Mouse (Mus musculus): ENCODE results near the gene Gm10271.

The Gm10271 gene

GRCm38 (mm10) chr10:116978841-116979240 lies 6.4 kb upstream of the Gm10271 start:
- DNase-seq (ENCODE audit: low read depth in 1 of 2, low spot score in 2 of 2), result no peak

GRCm38 (mm10) chr10:116977858-116978257 lies 5.4 kb upstream of the Gm10271 start:
- no peak for DNase-seq (ENCODE audit: low read depth in 1 of 2, low spot score in 2 of 2)

GRCm38 (mm10) chr10:116977455-116977854 lies 5.0 kb upstream of the Gm10271 start:
- DNase-seq (ENCODE audit: low read depth in 1 of 2, low spot score in 2 of 2), result no peak

- DNase-seq (ENCODE audit: low read depth in 1 of 2, low spot score in 2 of 2), result no peak
Observed at GRCm38 (mm10) chr10:116968741-116969140, 3.7 kb downstream of the Gm10271 start.

- DNase-seq (ENCODE audit: low read depth in 1 of 2, low spot score in 2 of 2), result no peak
Observed at GRCm38 (mm10) chr10:116966065-116966464, 6.3 kb downstream of the Gm10271 start.

GRCm38 (mm10) chr10:116965297-116965696 lies 7.1 kb downstream of the Gm10271 start:
- no peak for DNase-seq (ENCODE audit: low read depth in 1 of 2, low spot score in 2 of 2)

GRCm38 (mm10) chr10:116964571-116964970 lies 7.8 kb downstream of the Gm10271 start:
- DNase-seq (ENCODE audit: low read depth in 1 of 2, low spot score in 2 of 2), result no peak

- DNase-seq (ENCODE audit: low read depth in 1 of 2, low spot score in 2 of 2), result no peak
Observed at GRCm38 (mm10) chr10:116964084-116964483, 8.3 kb downstream of the Gm10271 start.

- no peak for DNase-seq (ENCODE audit: low read depth in 1 of 2, low spot score in 2 of 2)
Observed at GRCm38 (mm10) chr10:116962803-116963202, 9.6 kb downstream of the Gm10271 start.

- DNase-seq (ENCODE audit: low read depth in 1 of 2, low spot score in 2 of 2), result no peak
Observed at GRCm38 (mm10) chr10:116962152-116962551, 10.3 kb downstream of the Gm10271 start.

- DNase-seq (ENCODE audit: low read depth in 1 of 2, low spot score in 2 of 2), result no peak
Observed at GRCm38 (mm10) chr10:116957867-116958551, 14.4 kb downstream of the Gm10271 start.

GRCm38 (mm10) chr10:116956483-116957158 lies 15.8 kb downstream of the Gm10271 start:
- DNase-seq (ENCODE audit: low read depth in 1 of 2, low spot score in 2 of 2), result no peak

- no peak for DNase-seq (ENCODE audit: low read depth in 1 of 2, low spot score in 2 of 2)
Observed at GRCm38 (mm10) chr10:116955191-116955590, 17.2 kb downstream of the Gm10271 start.

- no peak for DNase-seq (ENCODE audit: low read depth in 1 of 2, low spot score in 2 of 2)
Observed at GRCm38 (mm10) chr10:116950886-116951285, 21.5 kb downstream of the Gm10271 start.

- peak; percentile 68 to 82 for DNase-seq (ENCODE audit: low read depth in 1 of 2, low spot score in 2 of 2)
Observed at GRCm38 (mm10) chr10:116950009-116950769, 22.2 kb downstream of the Gm10271 start, which contains the start of gene Rab3ip. TSS of gene Rab3ip (minus strand) at chr10:116950769.

GRCm38 (mm10) chr10:116949111-116950008 lies 23.0 kb downstream of the Gm10271 start:
- no peak for DNase-seq (ENCODE audit: low read depth in 1 of 2, low spot score in 2 of 2)

- DNase-seq (ENCODE audit: low read depth in 1 of 2, low spot score in 2 of 2), result no peak
Observed at GRCm38 (mm10) chr10:116948414-116948813, 24.0 kb downstream of the Gm10271 start.

GRCm38 (mm10) chr10:116944940-116945339 lies 27.5 kb downstream of the Gm10271 start:
- no peak for DNase-seq (ENCODE audit: low read depth in 1 of 2, low spot score in 2 of 2)

GRCm38 (mm10) chr10:116944144-116944543 lies 28.3 kb downstream of the Gm10271 start:
- no peak for DNase-seq (ENCODE audit: low read depth in 1 of 2, low spot score in 2 of 2)

- DNase-seq (ENCODE audit: low read depth in 1 of 2, low spot score in 2 of 2), result no peak
Observed at GRCm38 (mm10) chr10:116943025-116943424, 29.4 kb downstream of the Gm10271 start.

- no peak for DNase-seq (ENCODE audit: low read depth in 1 of 2, low spot score in 2 of 2)
Observed at GRCm38 (mm10) chr10:116935028-116935427, 37.4 kb downstream of the Gm10271 start.

Data from monocyte, adult 2 months (primary cell).